Mouse (Mus musculus) heart, embryonic 10.5 days (tissue): ENCODE results near the gene Sec31b. TPM values are rescaled to one million over a fixed set of nuclear protein-coding genes. Genes with fewer than 3 reads are reported as not detected.

ENCODE experiments used
- DNase-seq: peaks from one replicate; pipeline ENCODE4 v3.0.0-alpha.2; 2017; ENCODE audit warnings: low spot score
- H3K27ac ChIP-seq: fragments of 300-500 bp; sonication (generic); 2 replicates; pipeline ENCODE4 v1.5.1; 2016; ENCODE audit warnings: mild to moderate bottlenecking
- H3K27me3 ChIP-seq: fragments of 300-500 bp; sonication (generic); 2 replicates; pipeline ENCODE4 v1.6.1; 2016; ENCODE audit warnings: mild to moderate bottlenecking; ENCODE audit not compliant: poor library complexity, insufficient read depth, severe bottlenecking
- H3K36me3 ChIP-seq: fragments of 300-500 bp; sonication (generic); 2 replicates; pipeline ENCODE4 v1.6.1; 2016; ENCODE audit warnings: mild to moderate bottlenecking, moderate library complexity
- H3K4me1 ChIP-seq: fragments of 300-500 bp; sonication (generic); 2 replicates; pipeline ENCODE4 v1.6.1; 2016; ENCODE audit warnings: mild to moderate bottlenecking
- H3K4me3 ChIP-seq: fragments of 300-500 bp; sonication (generic); 2 replicates; pipeline ENCODE4 v1.5.1; 2016; ENCODE audit warnings: mild to moderate bottlenecking, moderate library complexity
- H3K9me3 ChIP-seq: fragments of 300-500 bp; sonication (generic); 2 replicates; pipeline ENCODE4 v1.6.1; 2016; ENCODE audit warnings: mild to moderate bottlenecking, moderate library complexity
- WGBS: fragments of 180-500 bp; shearing (Covaris S2); methylation state at CpG from one replicate; pipeline ENCODE4 v1.1.7; 2016; 5-methylcytosine and 5-hydroxymethylcytosine counted together
- polyA plus RNA-seq: library from polyadenylated mRNA; unstranded; fragments of >200 nt; fragmentation: Nextera tagmentation; extraction: Ambion mirVana; gene quantifications from 2 replicates; pipeline ENCODE4 v1.2.1, GENCODE M21; 2016

Gene Sec31b
- polyA plus RNA-seq, 1 experiment from 2014 or later, result 1.0 TPM

- H3K4me3 ChIP-seq, result no peak overlapping the region
- H3K9me3 ChIP-seq, result no peaks in the 10 kb centered on the region
- H3K27ac ChIP-seq, result no peak overlapping the region
- peaks cover 75% of the 10 kb centered on the region for H3K27me3 ChIP-seq
- 0 out of 2 replicates have a peak, but pooled peaks cover 7% of the 10 kb centered on the region for H3K4me1 ChIP-seq
- 35% methylated on average over 7 of the region's 7 CpGs for WGBS
- no peaks in the 10 kb centered on the region for H3K36me3 ChIP-seq
- no peak for DNase-seq
These were observed 26.5 kb downstream of the Sec31b start for GRCm38 (mm10) chr19:44519152-44519551.

- Histone ChIP-seq H3K4me1 (0 out of 2 replicates have a peak, but pooled peaks cover 10% of the 10 kb centered on the region), H3K4me3 (no peak overlapping the region), H3K27me3 (peaks cover 77% of the 10 kb centered on the region), H3K27ac (peak overlapping the region; percentile 10; the same call in 1 of the 2 replicates), H3K9me3 (no peaks in the 10 kb centered on the region), H3K36me3 (no peaks in the 10 kb centered on the region)
- 45% methylated on average over 12 of the region's 12 CpGs for WGBS
- no peak for DNase-seq
These were observed 27.5 kb downstream of the Sec31b start for GRCm38 (mm10) chr19:44517996-44518768.

GRCm38 (mm10) chr19:44515769-44516168 is 29.9 kb downstream of the Sec31b start:
- H3K9me3 ChIP-seq, result no peaks in the 10 kb centered on the region
- H3K27me3 ChIP-seq, result peaks cover 96% of the 10 kb centered on the region
- no peak overlapping the region for H3K27ac ChIP-seq
- peaks cover 22% of the 10 kb centered on the region for H3K4me1 ChIP-seq
- no peak overlapping the region for H3K4me3 ChIP-seq
- H3K36me3 ChIP-seq, result no peaks in the 10 kb centered on the region
- no peak for DNase-seq
- 34% methylated on average over 6 of the region's 6 CpGs for WGBS

GRCm38 (mm10) chr19:44514521-44515451 is 30.9 kb downstream of the Sec31b start:
- 20% methylated on average over 14 of the region's 14 CpGs for WGBS
- Histone ChIP-seq H3K27me3 (peaks cover 98% of the 10 kb centered on the region), H3K4me1 (peaks cover 32% of the 10 kb centered on the region), H3K4me3 (no peak overlapping the region), H3K36me3 (no peaks in the 10 kb centered on the region), H3K27ac (no peak overlapping the region), H3K9me3 (no peaks in the 10 kb centered on the region)
- DNase-seq, result no peak

DNA sequence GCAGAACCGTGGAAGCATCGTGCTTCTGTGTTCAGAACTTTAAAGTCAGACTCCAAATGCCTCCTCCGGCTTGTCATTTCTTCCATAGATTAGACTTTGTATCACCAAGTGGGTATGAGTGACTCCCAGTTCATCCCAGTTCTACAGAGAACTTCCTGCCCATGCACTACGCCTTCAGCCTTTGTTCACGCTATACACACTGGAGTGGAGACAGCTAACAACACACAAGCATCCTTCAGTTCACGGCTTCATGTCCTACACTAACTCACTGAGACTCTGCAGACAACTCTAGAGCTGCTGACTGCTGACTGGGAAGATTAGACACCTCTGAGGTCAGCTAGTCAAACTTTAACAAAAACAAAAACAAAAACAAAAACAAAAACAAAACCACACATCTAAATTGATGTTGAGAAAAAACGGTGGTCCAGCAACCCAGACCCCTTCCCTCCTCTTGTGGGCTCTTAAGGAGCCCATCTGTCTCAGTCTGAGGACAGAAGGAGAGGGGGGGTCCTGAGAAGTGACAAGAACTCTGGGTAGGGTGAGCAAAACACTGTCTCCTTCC is 31.7 kb downstream of the Sec31b start:
- WGBS, result 25% methylated on average over 7 of the region's 7 CpGs
- H3K4me1 ChIP-seq, result peaks cover 33% of the 10 kb centered on the region

DNA sequence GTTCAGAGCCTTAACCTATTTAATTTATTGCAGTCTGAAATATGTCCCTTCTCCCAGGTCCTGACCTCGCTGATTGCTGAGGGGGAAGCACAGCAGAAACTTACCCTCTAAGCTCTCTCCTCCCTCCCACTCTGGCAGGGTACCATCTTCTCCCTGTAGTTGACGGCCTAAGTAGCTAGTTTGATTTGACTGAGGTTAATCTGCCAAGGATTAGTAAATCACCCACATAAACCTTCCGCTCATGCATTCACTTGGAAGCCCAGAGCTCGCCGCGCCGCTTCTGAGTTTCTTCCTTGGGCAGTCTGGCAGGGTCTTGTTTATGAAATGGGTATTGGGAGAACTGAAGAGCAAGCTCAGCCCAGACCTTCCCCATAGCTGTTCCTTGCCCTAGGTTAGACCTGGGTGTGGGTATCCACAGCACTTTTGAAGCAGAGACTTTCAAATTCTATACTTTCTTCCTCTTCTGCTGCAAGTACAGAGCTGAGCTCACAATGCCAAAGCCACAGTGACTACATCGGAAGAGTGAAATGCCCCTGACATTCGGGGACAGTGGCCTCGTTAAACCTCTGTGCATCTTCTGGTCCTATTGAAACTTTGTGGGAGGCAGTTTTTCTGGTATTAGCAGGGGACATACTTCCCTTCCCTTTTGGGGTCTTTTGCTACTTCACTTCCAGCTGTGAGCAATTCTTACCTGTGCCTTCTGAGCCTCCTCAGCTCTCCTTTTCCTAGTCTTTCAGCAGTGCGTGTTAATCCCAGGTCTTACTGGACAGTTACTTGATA is 32.4 kb downstream of the Sec31b start:
- DNase-seq, result no peak
- peaks cover 97% of the 10 kb centered on the region for H3K27me3 ChIP-seq
- H3K36me3 ChIP-seq, result no peaks in the 10 kb centered on the region
- no peaks in the 10 kb centered on the region for H3K9me3 ChIP-seq
- H3K27ac ChIP-seq, result no peak overlapping the region
- 25% methylated on average over 11 of the region's 11 CpGs for WGBS
- H3K4me3 ChIP-seq, result no peak overlapping the region
- peaks cover 33% of the 10 kb centered on the region for H3K4me1 ChIP-seq

More for the DNA sequence above, 31.7 kb downstream of the Sec31b start:
- Histone ChIP-seq H3K9me3 (no peaks in the 10 kb centered on the region), H3K36me3 (no peaks in the 10 kb centered on the region), H3K4me3 (no peak overlapping the region), H3K27me3 (peaks cover 99% of the 10 kb centered on the region), H3K27ac (no peak overlapping the region)
- DNase-seq, result no peak

DNA sequence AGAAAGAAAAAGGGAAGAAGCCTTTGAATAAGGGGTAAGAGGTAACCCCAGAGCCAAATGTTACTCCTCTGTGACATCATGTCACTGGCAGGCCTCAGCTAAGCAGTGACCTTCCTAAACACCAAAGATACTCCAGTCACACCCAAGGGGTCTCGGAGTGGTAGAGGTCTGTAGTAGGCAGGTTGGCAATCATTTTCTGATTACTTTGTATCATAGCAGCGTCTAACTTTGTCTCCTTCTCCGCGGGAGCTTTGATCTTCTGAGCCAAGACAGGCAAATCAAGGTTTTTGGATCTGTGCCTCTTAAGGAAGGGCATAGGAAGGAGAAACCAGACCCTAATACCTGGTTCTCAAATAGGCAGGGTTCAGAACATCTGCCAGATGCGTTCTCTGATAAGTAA is 33.1 kb downstream of the Sec31b start:
- peaks cover 33% of the 10 kb centered on the region for H3K4me1 ChIP-seq
- no peaks in the 10 kb centered on the region for H3K9me3 ChIP-seq
- WGBS, result 32% methylated on average over 5 of the region's 5 CpGs
- no peak overlapping the region for H3K4me3 ChIP-seq
- no peak overlapping the region for H3K27ac ChIP-seq
- H3K36me3 ChIP-seq, result no peaks in the 10 kb centered on the region
- DNase-seq, result no peak
- H3K27me3 ChIP-seq, result peaks cover 96% of the 10 kb centered on the region

DNA sequence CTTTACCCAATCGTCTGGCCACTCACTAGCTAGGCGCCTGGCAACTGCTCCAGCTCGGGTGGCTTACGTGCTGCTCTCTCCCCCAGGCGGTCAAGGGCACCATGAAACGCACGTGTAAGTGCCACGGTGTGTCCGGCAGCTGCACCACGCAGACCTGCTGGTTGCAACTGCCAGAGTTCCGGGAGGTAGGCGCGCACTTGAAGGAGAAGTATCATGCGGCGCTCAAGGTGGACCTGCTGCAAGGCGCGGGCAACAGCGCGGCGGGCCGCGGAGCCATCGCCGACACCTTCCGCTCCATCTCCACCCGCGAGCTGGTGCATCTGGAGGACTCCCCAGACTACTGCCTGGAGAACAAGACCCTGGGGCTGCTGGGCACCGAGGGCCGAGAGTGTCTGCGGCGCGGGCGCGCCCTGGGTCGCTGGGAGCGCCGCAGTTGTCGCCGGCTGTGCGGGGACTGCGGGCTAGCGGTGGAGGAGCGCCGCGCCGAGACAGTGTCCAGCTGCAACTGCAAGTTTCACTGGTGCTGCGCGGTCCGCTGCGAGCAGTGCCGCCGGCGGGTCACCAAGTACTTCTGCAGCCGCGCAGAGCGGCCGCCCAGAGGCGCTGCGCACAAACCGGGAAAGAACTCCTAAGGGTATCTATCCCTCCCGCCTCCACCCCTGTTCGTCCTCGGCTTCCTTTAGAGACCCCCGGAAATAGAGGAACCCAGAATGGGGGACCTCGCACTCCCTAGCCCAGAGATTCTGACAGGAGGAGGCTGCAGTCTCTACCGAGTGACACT is 34.0 kb downstream of the Sec31b start:
- H3K4me1 ChIP-seq, result peaks cover 33% of the 10 kb centered on the region
- DNase-seq, result no peak
- peak overlapping the region; percentile 66 for H3K4me3 ChIP-seq
- H3K9me3 ChIP-seq, result no peaks in the 10 kb centered on the region
- H3K27me3 ChIP-seq, result peaks cover 96% of the 10 kb centered on the region
- peak overlapping the region; percentile 39; the same call in 1 of the 2 replicates for H3K27ac ChIP-seq
- no peaks in the 10 kb centered on the region for H3K36me3 ChIP-seq
- under 1% methylated on average over 66 of the region's 66 CpGs for WGBS

DNA sequence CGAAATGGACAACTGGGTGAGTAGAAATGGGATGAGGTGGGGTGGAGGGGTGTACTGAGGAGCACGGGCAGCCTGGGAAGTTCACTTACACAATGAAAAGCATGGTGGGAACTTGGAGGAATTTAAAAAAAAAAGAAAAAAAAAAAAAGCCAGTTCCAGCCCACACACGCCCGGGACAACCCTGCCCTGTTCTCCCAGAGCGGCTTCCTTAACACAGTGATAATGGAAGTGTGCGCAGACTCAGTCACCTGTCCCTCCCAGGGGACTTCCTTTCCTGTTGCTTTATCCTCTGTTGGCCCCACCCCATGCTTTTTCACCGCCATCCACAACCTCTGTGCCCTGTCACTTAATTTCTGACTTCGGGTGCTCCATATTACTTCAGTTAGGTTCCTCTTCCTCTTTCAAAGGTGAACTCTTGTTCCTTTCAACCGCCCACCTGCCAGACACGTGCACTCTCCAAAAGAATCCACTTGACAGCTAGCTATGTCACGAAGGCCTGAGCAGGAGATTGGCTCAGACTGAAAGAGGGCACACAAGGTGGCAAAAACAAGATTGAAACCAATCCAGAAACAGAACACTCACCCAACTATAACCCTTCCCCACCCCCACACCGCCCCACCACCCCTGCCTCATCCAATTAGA is 35.0 kb downstream of the Sec31b start:
- H3K9me3 ChIP-seq, result no peaks in the 10 kb centered on the region
- H3K4me1 ChIP-seq, result peaks cover 33% of the 10 kb centered on the region
- no peak overlapping the region for H3K27ac ChIP-seq
- peak overlapping the region; percentile 66 for H3K4me3 ChIP-seq
- 5% methylated on average over 12 of the region's 12 CpGs for WGBS
- DNase-seq, result no peak
- H3K27me3 ChIP-seq, result peaks cover 87% of the 10 kb centered on the region
- H3K36me3 ChIP-seq, result no peaks in the 10 kb centered on the region

- peaks cover 9% of the 10 kb centered on the region for H3K4me1 ChIP-seq
- DNase-seq, result no peak
- WGBS, result 59% methylated on average over 4 of the region's 4 CpGs
- H3K27me3 ChIP-seq, result peaks cover 66% of the 10 kb centered on the region
- H3K9me3 ChIP-seq, result no peaks in the 10 kb centered on the region
- no peaks in the 10 kb centered on the region for H3K36me3 ChIP-seq
- H3K4me3 ChIP-seq, result no peak overlapping the region
- no peak overlapping the region for H3K27ac ChIP-seq
These were observed 42.9 kb downstream of the Sec31b start for GRCm38 (mm10) chr19:44502741-44503140.

GRCm38 (mm10) chr19:44501925-44502324 is 43.7 kb downstream of the Sec31b start:
- 73% methylated on average over 6 of the region's 6 CpGs for WGBS
- H3K9me3 ChIP-seq, result no peaks in the 10 kb centered on the region
- H3K27ac ChIP-seq, result no peak overlapping the region
- peaks cover 63% of the 10 kb centered on the region for H3K27me3 ChIP-seq
- no peak overlapping the region for H3K4me3 ChIP-seq
- no peak for DNase-seq
- H3K4me1 ChIP-seq, result peaks cover 9% of the 10 kb centered on the region
- no peaks in the 10 kb centered on the region for H3K36me3 ChIP-seq
